Mouse (Mus musculus) limb, embryonic 13.5 days (tissue): ENCODE data around the gene Pfkfb3. TPM values are rescaled to one million over a fixed set of nuclear protein-coding genes. Genes with fewer than 3 reads are reported as not detected.

Experiments
- ATAC-seq: fragments of 200-750 bp; cut with Nextera tagmentation; 2 replicates; pipeline ENCODE4 v1.8.0; 2017; ENCODE audit warnings: low read depth, moderate number of reproducible peaks, moderate TSS enrichment; ENCODE audit not compliant: low FRiP score
- H3K27ac ChIP-seq: fragments of 300-500 bp; sonication (generic); 2 replicates; pipeline ENCODE4 v1.5.1; 2015; ENCODE audit warnings: inconsistent platforms, mild to moderate bottlenecking, moderate library complexity
- H3K27me3 ChIP-seq: fragments of 300-500 bp; sonication (generic); 2 replicates; pipeline ENCODE4 v1.6.1; 2015; ENCODE audit warnings: mild to moderate bottlenecking, inconsistent platforms
- H3K36me3 ChIP-seq: fragments of 300-500 bp; sonication (generic); 2 replicates; pipeline ENCODE4 v1.6.1; 2015; ENCODE audit warnings: inconsistent platforms, mild to moderate bottlenecking, moderate library complexity
- H3K4me1 ChIP-seq: fragments of 300-500 bp; sonication (generic); 2 replicates; pipeline ENCODE4 v1.6.1; 2015; ENCODE audit warnings: inconsistent platforms
- H3K4me2 ChIP-seq: fragments of 300-500 bp; sonication (generic); replicated peaks from 2 replicates; pipeline ENCODE4 v1.6.1; 2015; ENCODE audit warnings: inconsistent platforms, mild to moderate bottlenecking, moderate library complexity
- H3K4me3 ChIP-seq: fragments of 300-500 bp; sonication (generic); 2 replicates; pipeline ENCODE4 v1.5.1; 2015; ENCODE audit warnings: moderate library complexity, mild to moderate bottlenecking, inconsistent platforms
- H3K9ac ChIP-seq: fragments of 300-500 bp; sonication (generic); 2 replicates; pipeline ENCODE4 v1.6.1; 2015; ENCODE audit warnings: mild to moderate bottlenecking, inconsistent platforms
- H3K9me3 ChIP-seq: fragments of 300-500 bp; sonication (generic); 2 replicates; pipeline ENCODE4 v1.6.1; 2016; ENCODE audit warnings: inconsistent platforms
- WGBS: fragments of 180-500 bp; shearing (Covaris S2); methylation state at CpG from one replicate; pipeline ENCODE4 v1.1.7; 2015; 5-methylcytosine and 5-hydroxymethylcytosine counted together
- polyA plus RNA-seq: library from polyadenylated mRNA; unstranded; fragments of >200 nt; fragmentation: Nextera tagmentation; extraction: Ambion mirVana; gene quantifications from 2 replicates; pipeline ENCODE4 v1.2.1, GENCODE M21; 2015

Pfkfb3 gene
- polyA plus RNA-seq, 1 experiment from 2014 or later: 17.8 TPM

GRCm38 (mm10) chr2:11494841-11495255 lies 59.0 kb downstream of the Pfkfb3 start:
- peaks cover 64% of the 10 kb centered on the region for H3K36me3 ChIP-seq
- WGBS: 81% methylated on average over 7 of the region's 7 CpGs

GRCm38 (mm10) chr2:11492855-11493254 lies 61.0 kb downstream of the Pfkfb3 start:
- H3K36me3 ChIP-seq: peaks cover 73% of the 10 kb centered on the region

More at GRCm38 (mm10) chr2:11494841-11495255, 59.0 kb downstream of the Pfkfb3 start:
- no peaks in the 10 kb centered on the region for H3K9me3 ChIP-seq
- H3K4me2 ChIP-seq: no peak overlapping the region
- no peak overlapping the region for H3K9ac ChIP-seq
- H3K27me3 ChIP-seq: no peaks in the 10 kb centered on the region
- peaks cover 10% of the 10 kb centered on the region for H3K4me1 ChIP-seq
- no peak overlapping the region for H3K4me3 ChIP-seq
- H3K27ac ChIP-seq: no peak overlapping the region
- no peak for ATAC-seq

GRCm38 (mm10) chr2:11491471-11491870 lies 62.4 kb downstream of the Pfkfb3 start:
- WGBS: 82% methylated on average over 3 of the region's 3 CpGs
- no peak for ATAC-seq
- Histone ChIP-seq H3K36me3 (peaks cover 76% of the 10 kb centered on the region), H3K4me3 (no peak overlapping the region), H3K9me3 (no peaks in the 10 kb centered on the region), H3K27me3 (no peaks in the 10 kb centered on the region), H3K27ac (no peak overlapping the region), H3K4me2 (no peak overlapping the region), H3K4me1 (no peaks in the 10 kb centered on the region), H3K9ac (no peak overlapping the region)

More at GRCm38 (mm10) chr2:11492855-11493254, 61.0 kb downstream of the Pfkfb3 start:
- Histone ChIP-seq H3K4me1 (no peaks in the 10 kb centered on the region), H3K27me3 (no peaks in the 10 kb centered on the region), H3K27ac (no peak overlapping the region), H3K9me3 (no peaks in the 10 kb centered on the region), H3K4me3 (no peak overlapping the region), H3K4me2 (no peak overlapping the region), H3K9ac (no peak overlapping the region)
- no peak for ATAC-seq
- 90% methylated on average over 5 of the region's 5 CpGs for WGBS

DNA sequence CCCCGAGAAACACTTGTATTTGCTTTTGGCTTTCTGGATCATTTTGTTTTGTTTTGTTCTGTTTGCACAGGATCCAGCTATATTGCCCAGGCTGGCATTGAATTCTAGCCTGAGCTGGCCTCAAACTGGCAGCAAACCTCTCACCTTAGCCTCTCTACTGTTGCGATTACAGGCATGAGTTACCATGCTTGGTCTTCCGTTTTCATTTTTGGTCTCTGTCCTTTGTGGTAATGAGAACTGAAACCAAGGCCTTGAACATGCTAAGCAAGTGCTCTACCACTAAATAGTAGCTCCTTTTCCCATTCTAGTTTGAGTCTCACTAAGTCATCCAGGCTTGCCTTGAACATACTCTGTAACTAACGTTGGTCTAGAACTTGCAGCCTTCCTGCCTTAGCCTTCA lies 63.3 kb downstream of the Pfkfb3 start:
- Histone ChIP-seq H3K27ac (no peak overlapping the region), H3K9ac (no peak overlapping the region), H3K27me3 (no peaks in the 10 kb centered on the region), H3K9me3 (no peaks in the 10 kb centered on the region), H3K4me2 (no peak overlapping the region), H3K4me1 (no peaks in the 10 kb centered on the region), H3K36me3 (peaks cover 85% of the 10 kb centered on the region), H3K4me3 (no peak overlapping the region)
- WGBS: 92% methylated on average over 4 of the region's 4 CpGs
- no peak for ATAC-seq

- no peaks in the 10 kb centered on the region for H3K4me1 ChIP-seq
- 86% methylated on average over 4 of the region's 4 CpGs for WGBS
- no peak overlapping the region for H3K4me2 ChIP-seq
- H3K9me3 ChIP-seq: no peaks in the 10 kb centered on the region
- H3K9ac ChIP-seq: no peak overlapping the region
- H3K27me3 ChIP-seq: no peaks in the 10 kb centered on the region
- H3K36me3 ChIP-seq: peaks cover 99% of the 10 kb centered on the region
- H3K4me3 ChIP-seq: no peak overlapping the region
- no peak overlapping the region for H3K27ac ChIP-seq
- no peak for ATAC-seq
Observed at GRCm38 (mm10) chr2:11483226-11483625, 70.7 kb downstream of the Pfkfb3 start.

DNA sequence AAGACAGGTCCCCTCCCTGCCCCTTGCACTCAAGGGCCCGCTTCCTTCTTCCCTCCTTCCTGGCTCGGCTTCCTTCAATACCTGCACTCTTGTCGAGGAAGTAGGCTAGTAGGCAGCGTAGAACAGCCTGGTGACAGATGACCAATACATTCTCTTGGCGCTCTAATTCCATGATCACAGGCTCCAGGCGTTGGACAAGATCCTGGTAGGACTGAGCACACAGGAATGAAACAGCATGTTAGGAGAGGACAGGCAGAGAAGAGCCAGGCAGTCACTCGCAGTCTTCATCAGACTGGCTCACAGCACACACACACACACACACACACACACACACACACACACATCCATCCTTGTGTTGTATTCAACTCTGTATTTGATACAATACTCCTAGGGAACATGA lies 71.5 kb downstream of the Pfkfb3 start:
- no peak for ATAC-seq
- Histone ChIP-seq H3K27ac (no peak overlapping the region), H3K4me2 (no peak overlapping the region), H3K9ac (no peak overlapping the region), H3K36me3 (peaks cover 98% of the 10 kb centered on the region), H3K4me3 (no peak overlapping the region), H3K9me3 (no peaks in the 10 kb centered on the region), H3K4me1 (no peaks in the 10 kb centered on the region), H3K27me3 (no peaks in the 10 kb centered on the region)
- WGBS: 87% methylated on average over 7 of the region's 7 CpGs

- Histone ChIP-seq H3K27ac (no peak overlapping the region), H3K9me3 (no peaks in the 10 kb centered on the region), H3K9ac (no peak overlapping the region), H3K4me1 (no peaks in the 10 kb centered on the region), H3K4me3 (no peak overlapping the region), H3K36me3 (peaks cover 98% of the 10 kb centered on the region), H3K4me2 (no peak overlapping the region), H3K27me3 (no peaks in the 10 kb centered on the region)
- 86% methylated on average over 2 of the region's 2 CpGs for WGBS
- no peak for ATAC-seq
Observed at GRCm38 (mm10) chr2:11478960-11479359, 74.9 kb downstream of the Pfkfb3 start.

DNA sequence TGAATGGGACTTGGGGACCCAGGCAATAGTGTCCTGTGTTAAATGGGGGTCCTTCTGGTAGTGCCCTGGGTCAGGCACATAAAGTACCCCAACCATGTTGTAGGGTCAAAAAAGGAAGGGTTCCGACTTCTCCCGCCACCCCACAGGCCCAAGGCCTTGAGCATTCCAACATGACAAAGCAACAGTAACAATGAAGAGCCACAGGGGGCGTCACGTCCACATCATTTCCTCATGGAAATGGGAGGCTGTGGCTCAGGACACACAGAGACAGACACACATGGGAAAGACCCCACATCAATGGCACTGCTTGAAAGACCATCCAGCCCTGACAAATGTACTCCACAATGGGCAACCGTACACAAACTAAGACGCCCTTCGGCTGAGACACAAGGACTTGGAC lies 78.6 kb downstream of the Pfkfb3 start:
- Histone ChIP-seq H3K4me1 (no peaks in the 10 kb centered on the region), H3K9me3 (no peaks in the 10 kb centered on the region), H3K27ac (no peak overlapping the region), H3K9ac (no peak overlapping the region), H3K27me3 (no peaks in the 10 kb centered on the region), H3K36me3 (peaks cover 96% of the 10 kb centered on the region), H3K4me2 (no peak overlapping the region), H3K4me3 (no peak overlapping the region)
- ATAC-seq: no peak
- 95% methylated on average over 7 of the region's 7 CpGs for WGBS

GRCm38 (mm10) chr2:11464661-11465099 lies 89.2 kb downstream of the Pfkfb3 start:
- Histone ChIP-seq H3K4me2 (no peak overlapping the region), H3K27me3 (no peaks in the 10 kb centered on the region), H3K4me1 (no peaks in the 10 kb centered on the region), H3K36me3 (no peaks in the 10 kb centered on the region; the same call in 1 of the 2 replicates), H3K9ac (no peak overlapping the region), H3K27ac (no peak overlapping the region), H3K9me3 (no peaks in the 10 kb centered on the region), H3K4me3 (no peak overlapping the region)
- ATAC-seq: 0 out of 2 replicates have a peak, but pooled peaks have one; percentile 15
- WGBS: 74% methylated on average over 3 of the region's 3 CpGs

- H3K9ac ChIP-seq: no peak overlapping the region
- no peak overlapping the region for H3K4me2 ChIP-seq
- H3K4me3 ChIP-seq: no peak overlapping the region
- no peaks in the 10 kb centered on the region for H3K27me3 ChIP-seq
- no peaks in the 10 kb centered on the region for H3K9me3 ChIP-seq
- WGBS: 88% methylated on average over 3 of the region's 3 CpGs
- no peaks in the 10 kb centered on the region for H3K36me3 ChIP-seq
- no peaks in the 10 kb centered on the region for H3K4me1 ChIP-seq
- no peak for ATAC-seq
- H3K27ac ChIP-seq: no peak overlapping the region
Observed at GRCm38 (mm10) chr2:11460976-11461375, 92.9 kb downstream of the Pfkfb3 start.

DNA sequence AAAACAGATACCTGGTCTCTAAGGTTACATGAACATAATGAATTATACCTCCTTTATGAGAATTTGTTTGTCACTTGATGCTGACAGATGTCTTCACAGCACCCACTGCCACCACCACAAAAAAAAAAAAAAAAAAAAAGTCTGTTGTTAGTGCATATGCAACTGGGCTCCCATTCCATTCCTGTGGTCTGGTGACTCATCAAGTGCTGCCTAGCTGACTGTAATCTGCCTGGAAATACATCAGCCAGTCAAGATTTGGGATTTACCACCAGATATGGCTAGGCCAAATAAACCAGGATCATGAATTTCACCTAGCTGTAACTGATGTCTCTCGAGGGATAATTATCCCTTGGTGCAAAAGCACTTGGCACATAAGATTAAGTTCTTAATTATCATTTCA lies 95.4 kb downstream of the Pfkfb3 start:
- no peaks in the 10 kb centered on the region for H3K36me3 ChIP-seq
- H3K27me3 ChIP-seq: no peaks in the 10 kb centered on the region
- H3K9me3 ChIP-seq: no peaks in the 10 kb centered on the region
- no peak for ATAC-seq
- H3K27ac ChIP-seq: no peak overlapping the region
- WGBS: 86% methylated on average over 1 of the region's 1 CpGs
- no peak overlapping the region for H3K4me3 ChIP-seq
- H3K9ac ChIP-seq: no peak overlapping the region
- H3K4me2 ChIP-seq: no peak overlapping the region
- H3K4me1 ChIP-seq: no peaks in the 10 kb centered on the region

GRCm38 (mm10) chr2:11457904-11458303 lies 96.0 kb downstream of the Pfkfb3 start:
- Histone ChIP-seq H3K27me3 (no peaks in the 10 kb centered on the region), H3K4me2 (no peak overlapping the region), H3K9ac (no peak overlapping the region), H3K4me1 (no peaks in the 10 kb centered on the region), H3K27ac (no peak overlapping the region), H3K9me3 (no peaks in the 10 kb centered on the region), H3K36me3 (no peaks in the 10 kb centered on the region), H3K4me3 (no peak overlapping the region)
- 66% methylated on average over 7 of the region's 7 CpGs for WGBS
- no peak for ATAC-seq

DNA sequence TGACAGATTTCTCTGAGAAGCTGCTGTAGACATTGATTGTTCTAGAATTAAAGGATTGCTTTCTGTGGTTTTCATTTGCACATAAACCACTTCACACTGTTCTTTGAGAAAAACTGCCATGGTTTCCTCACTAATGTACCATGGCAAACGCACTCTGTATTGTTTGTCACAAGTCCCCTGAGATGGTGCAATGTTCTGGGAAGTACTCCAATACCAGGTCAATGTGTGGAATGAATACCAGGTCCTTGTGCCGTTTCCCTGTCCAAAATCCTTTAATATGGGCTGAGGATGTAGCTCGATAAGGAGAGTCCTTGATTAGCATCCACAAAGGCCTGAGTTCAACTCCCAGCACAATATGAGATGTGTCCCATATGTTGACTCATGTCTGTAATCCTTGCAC lies 105.2 kb downstream of the Pfkfb3 start:
- Histone ChIP-seq H3K36me3 (no peaks in the 10 kb centered on the region), H3K9ac (no peak overlapping the region), H3K27ac (no peak overlapping the region), H3K4me3 (no peak overlapping the region), H3K4me1 (no peaks in the 10 kb centered on the region), H3K27me3 (no peaks in the 10 kb centered on the region), H3K4me2 (no peak overlapping the region), H3K9me3 (no peaks in the 10 kb centered on the region)
- ATAC-seq: no peak
- WGBS: 69% methylated on average over 3 of the region's 3 CpGs
